Mouse (Mus musculus): ENCODE measurements at regions not wholly inside any gene's neighbourhood (a gene's known extent, or its start where the extent isn't known, plus 50 kb on each side); places are given as distances from the start of the nearest gene placed in this dataset.
"Not testable (repeated sequence)": the region's sequence is repeated elsewhere in the genome, so short reads cannot be mapped to it uniquely, and the experiment has no call there.

GRCm38 (mm10) chr3:18746898-18747297, 798.7 kb downstream of the Cypt12 start:
- no peak for DNase-seq

GRCm38 (mm10) chr3:18751660-18752259, 803.5 kb downstream of the Cypt12 start:
- no peak for DNase-seq

DNA sequence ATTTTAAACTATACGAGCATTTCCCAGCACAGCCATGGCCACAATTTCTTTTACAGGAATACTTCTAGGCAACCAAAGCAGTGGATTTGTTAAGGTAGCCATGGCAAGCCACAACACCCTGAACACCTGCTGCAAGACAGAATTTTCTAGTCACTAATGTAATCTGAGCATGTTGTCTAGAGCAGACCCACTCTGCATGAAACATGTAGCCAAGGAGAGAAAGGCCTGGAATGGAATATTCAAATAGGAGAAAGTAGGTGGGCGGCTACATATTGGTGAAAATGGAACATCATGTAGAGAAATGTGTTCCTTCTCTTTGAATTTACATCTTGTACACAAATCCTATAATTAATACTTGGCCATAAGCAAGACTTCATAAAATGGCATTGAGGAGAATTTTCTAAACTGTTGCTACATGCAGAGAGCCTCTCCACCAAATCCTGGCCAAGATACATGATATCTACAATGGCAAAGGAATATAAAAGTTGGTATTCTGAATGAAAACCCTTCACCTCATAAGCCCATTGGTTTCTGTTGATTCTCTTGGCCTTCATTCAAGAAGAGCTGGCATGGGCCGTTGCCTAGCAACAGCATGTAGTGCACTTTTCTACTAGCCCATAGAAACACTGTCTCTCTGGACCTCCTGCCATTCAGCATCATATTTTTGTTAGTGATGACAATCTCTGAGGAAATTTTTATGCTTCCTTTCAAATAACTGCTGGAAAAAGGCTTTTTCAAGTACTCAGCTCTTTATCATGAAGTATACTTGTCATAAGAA, 816.3 kb downstream of the Cypt12 start:
- DNase-seq: peak; percentile 16

- DNase-seq: no peak
Measured at GRCm38 (mm10) chr3:18778481-18778880, 830.3 kb downstream of the Cypt12 start.

- peak; percentile 16 for DNase-seq
Measured at GRCm38 (mm10) chr3:18787531-18788176, 839.4 kb downstream of the Cypt12 start.

DNA sequence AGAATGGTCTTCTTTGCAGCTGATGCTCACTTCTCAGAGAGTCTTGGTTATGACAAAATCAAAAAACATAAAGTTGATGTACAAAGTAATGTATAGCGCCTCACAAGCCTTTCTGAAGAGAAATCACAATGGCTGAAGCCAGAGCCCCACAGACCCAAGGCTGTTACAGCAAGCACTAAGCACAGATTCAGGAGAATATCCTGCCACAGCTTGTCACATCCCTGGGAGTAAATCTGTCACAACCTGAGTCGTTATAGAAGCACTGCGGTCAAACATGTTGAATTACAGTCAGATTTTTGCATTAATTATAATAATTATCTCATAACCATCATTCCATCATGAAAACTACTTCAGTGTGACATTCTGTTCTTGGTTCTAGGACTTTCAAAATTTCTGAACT, 825.7 kb downstream of the 1700064H15Rik start:
- no peak for DNase-seq

DNA sequence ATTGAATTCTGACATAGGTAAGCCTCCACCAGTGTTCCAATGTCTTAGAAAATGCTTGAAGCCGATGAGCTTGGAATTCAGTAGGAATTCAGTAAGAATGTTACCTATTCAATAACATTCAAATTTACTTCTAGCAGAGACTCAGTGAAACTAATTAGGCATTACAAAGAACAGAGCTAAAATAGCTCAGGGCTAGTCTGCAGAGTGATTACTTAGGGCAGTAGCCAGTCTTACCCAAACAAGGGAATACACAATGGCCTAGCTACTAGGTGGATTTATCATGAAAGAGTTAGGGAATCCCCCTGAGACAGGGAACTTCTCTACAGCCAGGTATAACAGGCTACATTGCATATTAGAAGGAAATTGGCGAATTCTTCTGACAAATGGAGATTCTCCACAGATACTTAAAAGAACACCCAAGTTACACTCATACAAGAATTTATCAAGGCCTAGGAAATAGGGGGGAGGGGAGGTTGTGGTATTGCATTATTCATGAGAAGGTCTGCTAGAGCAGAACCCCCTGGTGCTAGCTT, 799.6 kb downstream of the 1700064H15Rik start:
- DNase-seq: not testable (repeated sequence)

DNA sequence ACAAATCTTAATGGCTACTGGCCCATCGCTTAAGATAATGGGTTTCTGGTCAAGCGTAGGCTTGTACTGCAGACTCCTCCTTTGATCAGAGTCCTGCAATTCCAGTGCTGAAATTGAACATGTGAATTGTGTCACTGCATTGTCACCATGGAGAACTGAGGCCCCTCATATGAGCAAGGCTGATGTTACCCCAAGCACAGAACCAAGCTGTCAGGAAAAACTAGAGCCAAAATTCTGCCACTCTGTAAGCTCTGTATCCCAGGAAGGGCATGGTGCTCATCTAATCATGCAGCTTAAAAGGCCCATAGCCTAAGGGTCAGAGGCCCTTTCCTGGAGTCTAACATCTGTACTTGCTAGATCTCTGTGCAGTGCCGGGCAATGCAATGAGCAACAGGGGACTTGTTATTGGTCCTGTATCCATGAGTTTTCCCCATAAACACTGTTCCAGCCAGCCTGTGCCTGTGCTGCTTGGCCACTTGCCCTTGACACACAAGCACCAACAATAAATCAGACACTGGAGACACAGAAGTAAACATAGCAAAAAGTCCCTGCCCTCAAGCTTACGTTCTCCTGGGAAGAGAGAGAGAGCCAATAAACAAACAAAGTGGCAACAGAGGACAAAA, 760.2 kb downstream of the 1700064H15Rik start:
- DNase-seq: no peak

DNA sequence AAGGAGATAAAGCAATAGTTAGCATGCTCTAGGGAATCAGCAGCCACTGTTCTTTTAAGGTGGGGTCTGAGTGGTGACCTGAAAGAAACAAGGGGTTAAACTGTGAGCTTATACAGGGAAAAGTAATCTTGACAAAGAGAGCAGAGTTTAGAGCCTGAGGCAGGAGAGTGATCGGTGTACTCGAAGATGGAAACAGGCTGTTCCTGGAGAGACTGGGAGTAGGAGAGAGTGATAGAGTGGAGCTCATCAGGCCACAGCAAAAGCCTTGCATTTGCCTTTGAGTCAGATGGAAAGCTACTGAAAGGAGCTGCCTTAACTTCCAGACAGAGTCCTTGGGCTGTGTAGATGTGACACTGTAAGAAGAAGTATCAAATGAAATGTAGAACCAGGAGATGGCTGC, 759.7 kb downstream of the 1700064H15Rik start:
- no peak for DNase-seq

DNA sequence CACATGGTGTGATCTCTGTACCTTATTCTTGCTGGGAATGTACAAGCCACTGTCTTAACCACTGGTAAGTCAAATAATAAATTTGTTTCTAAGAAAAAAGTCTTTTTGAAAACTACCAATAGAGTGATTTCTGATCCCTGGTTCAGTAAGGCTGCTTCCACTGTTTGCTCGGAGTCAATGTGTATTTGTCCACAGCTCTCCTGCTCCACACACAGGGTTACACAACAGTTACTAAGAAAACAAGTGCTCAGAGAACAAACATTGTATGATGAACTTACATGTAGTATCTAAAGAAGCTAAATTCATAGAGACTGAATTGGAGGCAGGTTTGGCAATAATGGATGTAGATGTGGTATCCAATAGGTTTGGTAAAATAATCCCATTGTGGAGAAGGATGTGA, 751.4 kb downstream of the 1700064H15Rik start:
- DNase-seq: no peak

- DNase-seq: no peak
Measured at GRCm38 (mm10) chr3:18877572-18877971, 750.9 kb downstream of the 1700064H15Rik start.

- DNase-seq: no peak
Measured at GRCm38 (mm10) chr3:18881186-18881585, 747.3 kb downstream of the 1700064H15Rik start.

GRCm38 (mm10) chr3:18892813-18893212, 735.7 kb downstream of the 1700064H15Rik start:
- no peak for DNase-seq

- DNase-seq: no peak
Measured at GRCm38 (mm10) chr3:18905769-18906168, 722.7 kb downstream of the 1700064H15Rik start.

GRCm38 (mm10) chr3:18906210-18906609, 722.3 kb downstream of the 1700064H15Rik start:
- no peak for DNase-seq

- DNase-seq: no peak
Measured at GRCm38 (mm10) chr3:18908737-18909136, 719.7 kb downstream of the 1700064H15Rik start.

DNA sequence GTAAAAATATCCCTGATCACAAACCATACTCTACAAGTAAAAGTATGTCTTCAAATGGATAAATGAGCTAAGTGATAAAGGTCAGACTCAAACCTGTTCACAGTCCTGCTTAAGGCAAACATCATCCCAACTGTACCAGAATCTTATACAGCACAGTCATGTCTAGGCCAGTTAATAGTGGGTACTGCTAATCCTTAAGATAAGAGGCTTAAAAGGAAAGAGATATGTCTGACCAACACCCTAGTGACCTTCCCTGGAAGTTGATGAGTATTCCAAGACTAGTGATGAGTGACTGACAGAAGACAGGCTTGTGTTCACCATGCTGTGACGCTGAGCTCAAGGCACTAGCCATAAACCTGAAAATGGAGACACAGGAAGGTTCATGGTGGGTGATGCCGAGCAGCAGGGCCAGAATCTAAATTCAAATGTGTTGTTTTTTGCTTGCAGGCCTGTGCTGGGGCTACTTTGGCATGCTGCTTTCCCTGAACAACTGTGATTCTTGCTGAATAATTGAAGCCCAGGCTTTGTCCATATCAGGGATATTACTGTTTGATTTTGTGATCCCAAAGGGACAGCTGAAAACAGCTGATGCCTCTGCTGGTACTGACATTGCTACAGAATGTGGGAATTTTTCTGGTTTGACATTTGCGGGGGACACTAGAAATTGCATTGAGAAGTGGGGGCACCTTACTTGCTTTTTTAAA, 699.9 kb downstream of the 1700064H15Rik start:
- DNase-seq: no peak

- DNase-seq: no peak
Measured at GRCm38 (mm10) chr3:18929105-18929492, 699.4 kb downstream of the 1700064H15Rik start.

GRCm38 (mm10) chr3:18932983-18933726, 695.3 kb downstream of the 1700064H15Rik start:
- DNase-seq: peak; percentile 2

DNA sequence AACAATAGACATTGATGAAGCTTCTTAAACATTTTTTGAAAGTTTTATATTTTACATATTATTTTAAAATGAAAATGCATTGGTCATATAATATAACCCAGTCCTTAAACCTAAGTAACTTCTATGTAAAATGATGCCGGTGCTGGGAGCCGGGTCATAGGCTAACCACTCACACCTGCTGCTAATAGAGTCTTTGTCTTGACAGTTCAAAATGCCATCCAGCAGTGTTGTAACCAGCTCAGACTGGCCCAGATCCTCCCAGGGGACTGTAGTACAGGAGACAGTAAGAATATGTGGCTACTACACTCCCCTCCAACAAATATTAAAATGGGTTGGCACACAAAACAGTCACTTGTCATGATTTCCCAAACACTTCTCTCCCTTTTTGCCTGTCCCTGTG, 693.6 kb downstream of the 1700064H15Rik start:
- no peak for DNase-seq

DNA sequence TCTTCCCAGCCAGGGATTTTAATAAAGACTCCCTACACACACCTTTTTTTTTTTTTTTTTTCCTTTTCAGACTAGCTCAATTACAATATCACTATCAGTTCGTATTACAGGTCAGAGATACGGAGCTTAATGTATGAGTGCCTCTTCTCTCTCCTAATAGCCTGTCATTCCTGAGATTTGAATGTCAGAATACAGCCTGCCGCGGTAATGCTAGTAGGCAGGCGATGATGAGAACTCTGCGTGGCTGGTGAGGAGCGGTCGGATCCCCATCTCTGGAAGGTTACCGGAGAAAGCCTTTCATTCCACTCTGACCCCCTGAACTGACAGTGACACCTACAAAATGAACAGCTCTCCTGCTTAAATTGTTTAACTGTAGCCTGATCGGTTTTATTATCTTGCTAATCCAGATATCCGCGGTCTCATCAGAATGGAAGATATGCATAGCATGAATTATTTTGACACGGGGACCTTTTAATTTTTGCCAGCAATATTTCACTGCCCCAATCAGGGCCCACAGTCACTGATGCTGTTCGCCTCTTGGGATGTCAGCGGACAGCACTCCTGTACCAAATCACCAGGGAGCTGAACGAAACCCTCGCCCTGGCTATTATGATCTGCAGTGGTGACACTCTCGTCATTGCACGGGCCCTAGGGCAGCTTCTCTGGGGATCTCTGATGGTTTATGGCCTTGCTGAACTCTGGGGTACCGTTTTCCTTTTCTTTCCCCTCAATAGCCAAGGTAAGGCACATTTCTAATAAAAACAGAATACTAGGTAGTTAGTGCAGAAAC, 690.9 kb downstream of the 1700064H15Rik start:
- no peak for DNase-seq

Data from cerebellum, adult 9-10 months (tissue).